11 mouse cellular contexts compared by ENCODE assay signal in the genomic region with DNA sequence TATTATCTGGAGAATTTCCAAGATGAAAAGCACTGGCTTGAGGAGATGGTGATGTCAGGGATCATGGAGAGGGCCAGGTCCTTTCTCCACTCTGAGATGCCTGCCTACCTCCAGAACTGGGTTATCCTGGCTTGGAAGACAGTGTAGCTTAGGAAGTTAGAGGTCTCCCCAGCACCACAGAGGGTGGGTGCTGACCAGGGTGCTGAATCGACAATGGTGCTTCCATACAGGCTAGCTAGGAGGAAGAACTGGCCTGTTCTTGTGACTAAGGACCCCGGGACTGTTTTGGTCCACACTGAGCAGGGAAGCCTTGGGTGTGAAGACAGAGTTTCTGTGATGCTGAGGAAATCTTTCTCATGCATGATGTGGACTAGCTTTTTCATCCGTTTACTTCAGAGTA. TPM values are rescaled to one million over a fixed set of nuclear protein-coding genes. Genes with fewer than 3 reads are reported as not detected.
DNase-seq lines count a peak whose midpoint lies in the region; ATAC-seq and TF ChIP-seq lines count a peak whose summit lies in the region.
"Had no signal": no experiment of that assay in that cellular context is flagged by ENCODE, and none has a peak within 500 bp of the region (broad histone marks: within the 10 kb centered on the region; RNA-seq: fewer than 3 reads in every experiment).

No protein-coding gene starts in this region.

- ATAC-seq in heart, postnatal 0 days (ENCODE audit: insufficient read depth, low read depth) = no peak

- H3K36me3 ChIP-seq in heart, postnatal 0 days (replicated peaks; ENCODE audit: control insufficient read depth, insufficient read depth, low read length) = peaks cover 7% of the 10 kb centered on the region
- peaks cover 6% of the 10 kb centered on the region; the same call in 1 of the 2 replicates for H3K36me3 ChIP-seq in thymus, adult 2 months (ENCODE audit: control insufficient read depth, insufficient read depth, low read length)

- H3K4me2 ChIP-seq in heart, postnatal 0 days (ENCODE audit: low read depth, low read length) = no peak overlapping the region
- H3K4me2 ChIP-seq: stomach, embryonic 15.5 days had no signal

- H3K4me1 ChIP-seq in heart, postnatal 0 days (ENCODE audit: control insufficient read depth, insufficient read depth) = no peaks in the 10 kb centered on the region
- H3K4me1 ChIP-seq in thymus, adult 2 months (replicated peaks; ENCODE audit: control insufficient read depth, insufficient read depth, low read length) = no peaks in the 10 kb centered on the region
- H3K4me1 ChIP-seq: stomach, embryonic 15.5 days had no signal

- no peak for TF ChIP-seq EP300 in heart, postnatal 0 days (IDR thresholded peaks at IDR 0.05; ENCODE audit: low read depth)

- no peaks in the 10 kb centered on the region for H3K27me3 ChIP-seq in heart, postnatal 0 days (ENCODE audit: control insufficient read depth, insufficient read depth, low read length)
- H3K27me3 ChIP-seq in thymus, adult 2 months (ENCODE audit: control insufficient read depth, insufficient read depth, low read length) = no peaks in the 10 kb centered on the region
- H3K27me3 ChIP-seq: stomach, embryonic 15.5 days had no signal

- intact Hi-C loops in heart, postnatal 25 days (cut with DNase I) = no loop called here
- intact Hi-C loops in left cerebral cortex, postnatal 25 days (cut with DNase I) = no loop called here

- WGBS in heart, postnatal 0 days = 34% methylated on average over 3 of the region's 3 CpGs
- 41% methylated on average over 3 of the region's 3 CpGs for WGBS in thymus, adult 2 months

- H3K9ac ChIP-seq in heart, postnatal 0 days (replicated peaks; ENCODE audit: low read depth, low read length) = no peak overlapping the region
- H3K9ac ChIP-seq: stomach, embryonic 15.5 days had no signal

- no peaks in the 10 kb centered on the region for H3K9me3 ChIP-seq in heart, postnatal 0 days (replicated peaks; ENCODE audit: control insufficient read depth, low read length)
- H3K9me3 ChIP-seq: stomach, embryonic 15.5 days had no signal

- no peak overlapping the region for H3K4me3 ChIP-seq in heart, postnatal 0 days (ENCODE audit: low read depth, low read length)
- H3K4me3 ChIP-seq in thymus, adult 2 months (ENCODE audit: control insufficient read depth, insufficient read depth, low read length) = no peak overlapping the region
- H3K4me3 ChIP-seq: erythroblast, embryonic 14.5 days; layer of hippocampus, adult 2 months; stomach, embryonic 15.5 days had no signal

- TF ChIP-seq CTCF in heart, postnatal 0 days (IDR thresholded peaks at IDR 0.05; ENCODE audit: low read depth) = no peak
- no peak for TF ChIP-seq CTCF in thymus, adult 2 months (IDR thresholded peaks at IDR 0.05; ENCODE audit: borderline replicate concordance, control insufficient read depth, extremely low read depth, insufficient read depth, low read length, poor library complexity)

- H3K27ac ChIP-seq in heart, postnatal 0 days (ENCODE audit: low read depth) = no peak overlapping the region
- H3K27ac ChIP-seq in thymus, adult 2 months (ENCODE audit: control insufficient read depth, insufficient read depth, low read length) = no peak overlapping the region
- H3K27ac ChIP-seq: layer of hippocampus, adult 2 months; stomach, embryonic 15.5 days had no signal

- peak; percentile 15 for DNase-seq in heart, postnatal 0 days (ENCODE audit: low spot score)
- DNase-seq in heart, postnatal 25 days (ENCODE audit: low spot score) = no peak
- peak; percentile 16 for DNase-seq in thymus, adult 2 months
- DNase-seq in thymus, postnatal 10 days (ENCODE audit: low spot score in 2 of 2) = no peak
- peak; percentile 33 for DNase-seq in induced T-regulatory cell, adult 2 months (ENCODE audit: low read depth)
- peak; percentile 9 for DNase-seq in yolk sac, embryonic 10.5 days (ENCODE audit: low spot score)
- DNase-seq in cerebellum, postnatal 4 days (ENCODE audit: low spot score in 2 of 2) = no peak
- no peak for DNase-seq in left cerebral cortex, postnatal 25 days (ENCODE audit: low spot score in 2 of 2)

- no peak for TF ChIP-seq POLR2A in thymus, adult 2 months (IDR thresholded peaks at IDR 0.05; ENCODE audit: control insufficient read depth, extremely low read depth, insufficient read depth, low read length, poor library complexity)

RNA-seq across cellular contexts. Expression of gene Tmem74b, which starts 10.8 kb away (rescaled TPM):
- total RNA-seq in heart, postnatal 0 days (2014; rRNA removed; ENCODE audit: low replicate concordance) = 1.2 and 1.6 TPM in 2 replicates
- polyA plus RNA-seq in heart, postnatal 0 days (2015; fragmentation: Nextera tagmentation; extraction: Ambion mirVana) = 3.6 and 3.8 TPM in 2 replicates
- total RNA-seq in heart, postnatal 25 days (2021) = 1 to 10 TPM; 5.3 to 5.7 TPM
- polyA plus RNA-seq in thymus, adult 2 months (2012; rRNA removed) = 0.61 and 1.1 TPM in 2 replicates
- 10 to 100 TPM in 1 of 2 experiments, 1 to 10 TPM in 1; 6.1 to 11.1 TPM for total RNA-seq in left cerebral cortex, postnatal 25 days (2021)
- polyA plus RNA-seq: erythroblast, embryonic 14.5 days had no signal

RNA-seq across cellular contexts. Expression of gene Psmf1, which starts 31.3 kb away (rescaled TPM):
- 32.3 and 37.6 TPM in 2 replicates for total RNA-seq in heart, postnatal 0 days (2014; rRNA removed; ENCODE audit: low replicate concordance)
- polyA plus RNA-seq in heart, postnatal 0 days (2015; fragmentation: Nextera tagmentation; extraction: Ambion mirVana) = 31.4 and 32.6 TPM in 2 replicates
- total RNA-seq in heart, postnatal 25 days (2021) = 10 to 100 TPM; 23.0 to 24.0 TPM
- 63.4 and 67.9 TPM in 2 replicates for polyA plus RNA-seq in thymus, adult 2 months (2012; rRNA removed)
- total RNA-seq in left cerebral cortex, postnatal 25 days (2021) = 10 to 100 TPM; 39.0 to 42.2 TPM

RNA-seq across cellular contexts. Expression of gene Rad21l, which starts 44.3 kb away (rescaled TPM):
- not detected in 2 replicates for total RNA-seq in heart, postnatal 0 days (2014; rRNA removed; ENCODE audit: low replicate concordance)
- not detected in 2 replicates for polyA plus RNA-seq in heart, postnatal 0 days (2015; fragmentation: Nextera tagmentation; extraction: Ambion mirVana)
- total RNA-seq in heart, postnatal 25 days (2021) = not detected
- polyA plus RNA-seq in thymus, adult 2 months (2012; rRNA removed) = not detected in 2 replicates
- under 1 TPM; 0.25 to 0.50 TPM for total RNA-seq in left cerebral cortex, postnatal 25 days (2021)
- polyA plus RNA-seq: erythroblast, embryonic 14.5 days; stomach, embryonic 15.5 days had no signal

Comparison
In these comparisons a context has a peak if more than half of its experiments do, and no peak if none do; other contexts are left out.
1. DNase-seq: peak in heart, postnatal 0 days (single experiment), thymus, adult 2 months (single experiment), induced T-regulatory cell, adult 2 months (single experiment) and yolk sac, embryonic 10.5 days (single experiment); none in heart, postnatal 25 days (single experiment), thymus, postnatal 10 days (0 of 2), cerebellum, postnatal 4 days (0 of 2) and left cerebral cortex, postnatal 25 days (0 of 2).